Mouse (Mus musculus): ENCODE measurements around the gene Znrf3. TPM values are rescaled to one million over a fixed set of nuclear protein-coding genes. Genes with fewer than 3 reads are reported as not detected.

The Znrf3 gene
- total and polyA plus RNA-seq, 2 experiments from 2014 or later = 7.8 to 12.5 TPM

GRCm38 (mm10) chr11:5450701-5451100 lies 6.1 kb upstream of the Znrf3 start:
- Histone ChIP-seq H3K27ac (ENCODE audit: low read depth, low read length) (no peak overlapping the region), H3K9me3 (ENCODE audit: low read length) (no peaks in the 10 kb centered on the region), H3K36me3 (ENCODE audit: insufficient read depth, low read length) (no peaks in the 10 kb centered on the region), H3K4me2 (ENCODE audit: low read depth, low read length, poor library complexity, severe bottlenecking) (no peak overlapping the region), H3K27me3 (ENCODE audit: insufficient read depth, low read length) (no peaks in the 10 kb centered on the region), H3K9ac (replicated peaks; ENCODE audit: low read length, poor library complexity, severe bottlenecking) (no peak overlapping the region), H3K4me1 (ENCODE audit: insufficient read depth, low read length) (no peaks in the 10 kb centered on the region), H3K4me3 (ENCODE audit: low read depth, low read length) (no peak overlapping the region)
- ATAC-seq (ENCODE audit: low FRiP score) = no peak
- TF ChIP-seq CTCF (IDR thresholded peaks at IDR 0.05) = no peak
- DNase-seq (ENCODE audit: low spot score) = no peak
- 87% methylated on average over 4 of the region's 4 CpGs for WGBS

GRCm38 (mm10) chr11:5445452-5445953 lies 856 bp upstream of the Znrf3 start:
- DNase-seq (ENCODE audit: low spot score) (no peak), ATAC-seq (ENCODE audit: low FRiP score) (no peak)
- Histone ChIP-seq H3K9ac (replicated peaks; ENCODE audit: low read length, poor library complexity, severe bottlenecking) (no peak overlapping the region), H3K4me2 (ENCODE audit: low read depth, low read length, poor library complexity, severe bottlenecking) (peak overlapping the region; percentile 96), H3K4me3 (ENCODE audit: low read depth, low read length) (peak overlapping the region; percentile 89), H3K27me3 (ENCODE audit: insufficient read depth, low read length) (no peaks in the 10 kb centered on the region), H3K4me1 (ENCODE audit: insufficient read depth, low read length) (peaks cover 3% of the 10 kb centered on the region; the same call in 1 of the 2 replicates), H3K9me3 (ENCODE audit: low read length) (no peaks in the 10 kb centered on the region), H3K27ac (ENCODE audit: low read depth, low read length) (peak overlapping the region; percentile 47; the same call in 1 of the 2 replicates), H3K36me3 (ENCODE audit: insufficient read depth, low read length) (no peaks in the 10 kb centered on the region)
- no peak for TF ChIP-seq CTCF (IDR thresholded peaks at IDR 0.05)
- WGBS = 20% methylated on average over 11 of the region's 11 CpGs

GRCm38 (mm10) chr11:5444234-5444598 lies 431 bp downstream of the Znrf3 start:
- Histone ChIP-seq H3K4me2 (ENCODE audit: low read depth, low read length, poor library complexity, severe bottlenecking) (peak overlapping the region; percentile 96), H3K4me1 (ENCODE audit: insufficient read depth, low read length) (peaks cover 3% of the 10 kb centered on the region; the same call in 1 of the 2 replicates), H3K9me3 (ENCODE audit: low read length) (no peaks in the 10 kb centered on the region), H3K36me3 (ENCODE audit: insufficient read depth, low read length) (no peaks in the 10 kb centered on the region), H3K9ac (replicated peaks; ENCODE audit: low read length, poor library complexity, severe bottlenecking) (peak overlapping the region; percentile 71), H3K4me3 (ENCODE audit: low read depth, low read length) (peak overlapping the region; percentile 89), H3K27me3 (ENCODE audit: insufficient read depth, low read length) (no peaks in the 10 kb centered on the region), H3K27ac (ENCODE audit: low read depth, low read length) (peak overlapping the region; percentile 64)
- ATAC-seq (ENCODE audit: low FRiP score) (peak; percentile 74), DNase-seq (ENCODE audit: low spot score) (no peak)
- no peak for TF ChIP-seq CTCF (IDR thresholded peaks at IDR 0.05)
- under 1% methylated on average over 24 of the region's 57 CpGs for WGBS

- ATAC-seq (ENCODE audit: low FRiP score) (no peak), DNase-seq (ENCODE audit: low spot score) (no peak)
- H3K4me3 ChIP-seq (ENCODE audit: low read depth, low read length) = peak overlapping the region; percentile 89
- H3K27ac ChIP-seq (ENCODE audit: low read depth, low read length) = peak overlapping the region; percentile 64; the same call in 1 of the 2 replicates
- WGBS = 1% methylated on average over 36 of the region's 38 CpGs
- H3K9me3 ChIP-seq (ENCODE audit: low read length) = no peaks in the 10 kb centered on the region
- H3K27me3 ChIP-seq (ENCODE audit: insufficient read depth, low read length) = no peaks in the 10 kb centered on the region
- peaks cover 3% of the 10 kb centered on the region; the same call in 1 of the 2 replicates for H3K4me1 ChIP-seq (ENCODE audit: insufficient read depth, low read length)
- no peaks in the 10 kb centered on the region for H3K36me3 ChIP-seq (ENCODE audit: insufficient read depth, low read length)
- H3K9ac ChIP-seq (replicated peaks; ENCODE audit: low read length, poor library complexity, severe bottlenecking) = peak overlapping the region; percentile 71
- peak overlapping the region; percentile 96 for H3K4me2 ChIP-seq (ENCODE audit: low read depth, low read length, poor library complexity, severe bottlenecking)
- no peak for TF ChIP-seq CTCF (IDR thresholded peaks at IDR 0.05)
These were observed 975 bp downstream of the Znrf3 start for GRCm38 (mm10) chr11:5443511-5444233.

GRCm38 (mm10) chr11:5442590-5443021 lies 2.0 kb downstream of the Znrf3 start:
- Histone ChIP-seq H3K9ac (replicated peaks; ENCODE audit: low read length, poor library complexity, severe bottlenecking) (no peak overlapping the region), H3K27me3 (ENCODE audit: insufficient read depth, low read length) (no peaks in the 10 kb centered on the region), H3K36me3 (ENCODE audit: insufficient read depth, low read length) (no peaks in the 10 kb centered on the region), H3K27ac (ENCODE audit: low read depth, low read length) (no peak overlapping the region), H3K4me3 (ENCODE audit: low read depth, low read length) (peak overlapping the region; percentile 89), H3K4me1 (ENCODE audit: insufficient read depth, low read length) (peaks cover 3% of the 10 kb centered on the region; the same call in 1 of the 2 replicates), H3K4me2 (ENCODE audit: low read depth, low read length, poor library complexity, severe bottlenecking) (peak overlapping the region; percentile 96), H3K9me3 (ENCODE audit: low read length) (no peaks in the 10 kb centered on the region)
- DNase-seq (ENCODE audit: low spot score) (no peak), ATAC-seq (ENCODE audit: low FRiP score) (no peak)
- WGBS = 23% methylated on average over 3 of the region's 3 CpGs
- TF ChIP-seq CTCF (IDR thresholded peaks at IDR 0.05) = no peak

- Histone ChIP-seq H3K27me3 (ENCODE audit: insufficient read depth, low read length) (no peaks in the 10 kb centered on the region), H3K9me3 (ENCODE audit: low read length) (no peaks in the 10 kb centered on the region), H3K9ac (replicated peaks; ENCODE audit: low read length, poor library complexity, severe bottlenecking) (no peak overlapping the region), H3K36me3 (ENCODE audit: insufficient read depth, low read length) (no peaks in the 10 kb centered on the region), H3K27ac (ENCODE audit: low read depth, low read length) (no peak overlapping the region), H3K4me1 (ENCODE audit: insufficient read depth, low read length) (no peaks in the 10 kb centered on the region; the same call in 1 of the 2 replicates), H3K4me3 (ENCODE audit: low read depth, low read length) (no peak overlapping the region), H3K4me2 (ENCODE audit: low read depth, low read length, poor library complexity, severe bottlenecking) (no peak overlapping the region)
- 81% methylated on average over 2 of the region's 2 CpGs for WGBS
- no peak for DNase-seq (ENCODE audit: low spot score)
- no peak for TF ChIP-seq CTCF (IDR thresholded peaks at IDR 0.05)
- ATAC-seq (ENCODE audit: low FRiP score) = no peak
These were observed 7.0 kb downstream of the Znrf3 start for GRCm38 (mm10) chr11:5437646-5438045.
